Mouse (Mus musculus) B cell, adult 2 months (primary cell): ENCODE results near the gene Add3.

ENCODE experiments used
- DNase-seq, 2 experiments: peaks; one replicate each; pipeline ENCODE4 v3.0.0; 2022

Add3 gene

DNA sequence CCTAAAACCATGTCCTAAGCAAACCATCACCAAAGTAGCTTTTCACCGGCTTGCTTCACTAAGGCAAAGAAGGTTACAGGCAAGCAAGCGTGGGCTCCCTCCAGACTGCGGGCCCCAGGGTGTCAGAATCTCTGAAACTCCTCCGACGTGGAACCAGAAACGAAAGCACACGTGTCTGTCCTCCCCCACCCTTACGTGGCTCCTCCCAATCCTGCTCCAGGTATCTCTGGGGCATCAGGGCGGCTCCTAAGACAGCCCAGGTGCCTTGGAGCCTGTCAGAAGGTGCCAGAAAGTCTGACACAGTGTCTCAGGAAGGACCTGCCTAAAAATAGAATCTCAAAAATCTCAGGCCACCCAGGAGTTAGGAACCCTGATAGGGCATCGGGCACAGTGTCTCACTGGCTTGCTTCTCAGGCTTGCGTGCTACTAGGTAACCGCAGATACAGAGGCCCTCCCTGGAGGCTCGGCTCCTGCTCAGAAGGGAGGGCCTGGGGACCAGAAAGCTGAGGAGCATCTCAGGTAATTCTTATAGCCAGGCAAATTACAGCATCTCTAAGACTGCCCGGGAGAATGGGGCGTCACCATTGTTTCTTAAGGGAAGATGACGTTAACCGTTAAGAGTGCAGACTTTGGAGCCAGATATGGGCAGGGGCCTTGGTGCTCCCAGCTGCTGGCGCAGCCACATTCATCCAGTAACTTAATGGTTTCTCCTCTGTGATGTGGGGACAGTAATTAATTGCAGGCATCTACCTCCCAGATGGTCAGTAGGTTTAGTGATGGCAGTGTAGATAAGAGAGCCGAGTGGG is 136.9 kb downstream of the Add3 start:
- DNase-seq: no peak

DNA sequence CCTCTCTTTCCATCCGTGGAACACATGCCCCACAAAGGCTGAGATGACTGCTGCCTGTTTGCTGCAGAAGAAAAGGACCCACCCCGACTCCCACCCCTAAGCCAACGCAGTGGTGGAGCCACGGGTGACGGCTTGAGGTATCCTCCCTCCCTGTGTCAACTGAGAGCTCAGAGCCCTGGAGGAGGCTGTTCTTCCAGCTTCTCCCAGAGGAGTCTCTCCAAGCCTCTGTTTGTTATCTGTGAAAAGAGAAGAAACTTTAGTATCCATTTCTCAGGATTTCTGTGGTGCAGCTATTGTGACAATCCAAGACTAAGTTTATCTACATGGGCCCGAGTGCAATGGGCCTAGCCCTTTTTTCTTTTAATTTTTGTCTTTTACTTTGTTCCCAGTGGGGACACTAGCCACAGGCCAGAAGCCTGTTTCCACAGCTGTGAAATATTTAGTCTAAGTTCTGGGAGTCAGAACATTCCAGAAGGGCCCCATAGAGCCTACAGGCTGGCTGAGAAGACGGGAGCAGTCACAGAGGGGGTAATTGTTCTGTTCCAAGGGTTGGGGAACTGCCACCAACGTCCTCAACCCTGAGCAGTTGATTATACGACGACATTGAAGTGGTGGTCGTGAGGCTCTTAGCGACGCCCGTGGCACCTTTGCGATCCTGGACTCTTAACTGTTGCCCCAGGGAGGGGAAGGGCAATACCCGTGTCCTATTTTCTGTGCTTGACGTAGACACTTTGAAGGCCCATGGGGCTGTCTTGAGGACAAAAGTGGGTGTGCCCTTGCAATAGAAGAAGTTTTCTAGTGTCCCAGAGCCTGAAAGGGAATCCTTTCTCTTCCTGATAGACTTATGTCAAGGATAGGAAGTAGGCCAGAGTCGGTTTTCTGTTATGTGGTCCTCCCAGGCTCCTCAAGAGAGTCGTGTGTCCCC is 138.5 kb downstream of the Add3 start:
- DNase-seq: no peak

DNA sequence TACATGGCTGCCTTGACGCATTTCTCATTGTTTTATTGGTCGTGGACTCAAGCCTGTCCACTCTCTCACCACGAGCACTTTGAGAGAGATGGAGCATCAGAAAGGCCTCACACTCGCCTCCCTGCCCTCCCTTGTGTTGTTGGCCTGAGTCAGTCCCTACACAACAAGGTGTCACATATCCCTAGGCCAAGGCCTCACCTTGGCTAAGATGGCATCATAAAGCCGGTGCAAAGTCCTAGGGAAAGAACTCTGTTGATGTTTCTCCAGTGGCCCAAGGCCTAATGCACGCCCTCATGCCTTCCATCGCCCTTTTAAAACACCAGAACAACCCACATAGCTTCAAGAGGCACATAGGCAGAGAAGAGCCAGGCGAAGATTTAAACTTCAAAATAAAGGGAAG is 140.0 kb downstream of the Add3 start:
- no peak for DNase-seq

DNA sequence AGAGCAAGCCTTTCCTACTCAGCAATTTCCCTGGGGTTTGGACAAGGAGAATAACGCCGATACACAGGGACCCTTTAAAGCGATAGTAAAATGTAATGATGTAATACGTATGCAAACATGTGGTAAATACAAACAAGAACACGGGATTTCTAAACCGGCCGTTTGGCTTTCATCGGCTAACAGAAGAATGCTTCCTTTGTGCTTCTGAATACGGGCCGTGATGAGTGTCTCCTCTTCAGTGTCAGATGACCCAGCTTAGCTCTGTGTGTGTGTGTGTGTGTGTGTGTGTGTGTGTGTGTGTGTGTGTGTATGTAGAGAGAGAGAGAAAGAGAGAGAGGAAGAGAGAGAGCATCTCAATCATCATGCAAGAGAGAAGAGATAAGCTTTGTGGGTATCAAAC is 142.3 kb downstream of the Add3 start:
- DNase-seq: no peak

DNA sequence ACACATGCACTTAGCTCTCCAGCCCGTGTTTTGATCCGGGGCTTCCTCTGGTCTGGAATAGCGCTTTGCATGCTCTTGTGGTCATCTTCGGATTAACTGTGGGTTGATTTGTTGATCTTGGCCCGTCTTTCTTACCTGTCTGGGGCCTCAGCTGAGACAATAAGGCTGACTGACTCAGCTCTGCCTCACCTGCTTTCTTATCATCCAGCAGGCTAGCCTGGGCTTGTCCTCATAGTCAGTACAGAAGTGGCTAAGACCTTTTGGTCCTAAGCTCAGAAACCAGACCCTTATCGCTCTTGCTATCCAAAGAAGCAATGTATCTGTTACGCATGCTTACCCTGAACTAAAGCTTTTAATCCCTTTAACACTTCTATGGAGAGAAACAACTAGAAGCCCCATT is 143.5 kb downstream of the Add3 start:
- no peak for DNase-seq

DNA sequence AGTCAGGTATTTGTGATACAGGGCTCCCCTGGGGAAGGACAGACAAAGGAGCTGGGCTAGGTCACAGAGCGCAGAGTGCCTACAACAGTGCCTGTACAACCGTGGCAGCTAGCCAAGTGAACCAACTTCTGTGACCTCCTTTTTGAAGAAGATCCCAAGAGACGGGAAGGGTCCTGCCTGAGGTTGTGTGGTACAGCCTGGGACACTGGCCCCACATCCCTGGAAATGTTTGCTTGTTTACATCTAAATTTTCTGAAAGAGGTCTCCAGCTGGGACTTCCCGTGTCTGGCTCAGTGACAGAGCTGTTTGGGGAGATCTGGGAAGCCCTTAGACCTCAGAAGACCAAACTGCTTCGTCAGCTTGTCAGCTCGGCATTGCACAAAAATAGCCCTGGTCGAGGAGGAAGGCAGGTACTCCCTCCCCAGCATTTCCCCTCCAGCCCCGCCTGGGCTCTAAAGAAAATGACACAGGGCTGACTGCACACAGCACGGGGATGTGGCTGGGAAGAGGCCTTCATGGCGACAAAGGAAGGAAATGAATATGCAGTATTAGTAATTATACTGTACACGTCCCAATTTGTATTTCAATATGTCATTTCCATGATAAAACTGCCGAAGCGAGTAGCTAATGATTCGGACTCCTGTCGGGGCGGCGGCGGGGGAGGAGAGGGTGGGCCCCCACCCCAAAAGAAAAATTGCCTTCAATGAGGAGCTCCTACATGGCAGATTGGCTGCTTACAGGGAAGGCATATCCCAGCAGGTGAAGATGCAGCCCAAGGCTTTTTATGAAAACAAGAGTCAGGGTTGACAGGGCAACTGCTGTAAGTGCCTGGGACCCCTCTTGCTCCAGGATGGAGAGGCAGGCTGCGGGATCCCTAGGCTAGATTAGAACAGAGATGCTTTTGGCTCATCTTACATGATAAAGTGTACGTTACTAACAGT is 144.3 kb downstream of the Add3 start:
- DNase-seq: no peak

DNA sequence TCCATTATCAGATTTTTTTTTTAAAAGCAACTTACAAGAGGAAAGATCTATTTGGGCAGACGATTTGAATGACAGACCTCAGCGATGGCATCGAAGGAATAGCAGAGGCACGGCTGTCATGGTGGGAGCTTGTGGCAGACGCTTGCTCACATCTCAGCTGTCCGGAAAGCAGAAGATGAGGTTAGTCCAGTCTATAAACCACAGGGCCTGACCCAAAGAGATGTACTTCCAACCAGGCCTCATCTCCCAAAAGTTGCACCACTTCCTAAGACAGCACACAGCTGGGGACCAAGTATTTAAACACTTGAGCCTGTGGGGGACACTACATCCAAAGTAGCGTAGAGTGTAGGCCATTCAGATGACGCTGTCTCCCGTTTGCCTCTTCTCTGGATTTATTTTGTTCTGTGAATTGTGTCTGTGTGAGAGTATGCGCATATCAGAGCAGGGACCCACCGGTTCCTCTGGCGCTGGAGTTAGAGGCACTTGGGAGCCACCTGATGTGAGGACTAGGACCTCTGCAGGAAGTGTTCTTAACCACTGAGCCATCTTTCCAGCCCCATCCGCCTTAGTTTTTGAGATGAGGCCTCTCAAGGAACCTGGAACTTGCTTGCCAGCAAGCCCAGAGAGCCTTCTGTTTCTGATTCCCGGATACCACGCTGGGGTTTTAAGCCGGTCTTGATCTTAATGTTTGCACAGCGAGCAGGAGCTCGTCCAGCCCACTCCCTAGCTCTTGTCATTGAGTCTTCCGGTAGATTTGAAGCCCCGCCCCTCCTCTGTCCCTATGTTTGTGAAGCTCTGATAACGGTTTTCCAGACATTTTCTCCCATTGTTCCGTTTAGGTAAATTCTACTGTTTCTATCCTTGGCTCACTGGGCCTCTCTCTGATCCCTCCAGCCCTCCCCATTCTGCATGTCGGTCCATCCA is 156.3 kb downstream of the Add3 start:
- no peak for DNase-seq
